Mouse (Mus musculus) monocyte, adult 59 days (primary cell): Measurements from ENCODE around the gene Zfp974. TPM values are rescaled to one million over a fixed set of nuclear protein-coding genes. Genes with fewer than 3 reads are reported as not detected.

Experiments used
- total RNA-seq, 2 experiments: library from RNA; stranded (reverse); gene quantifications; one replicate each; pipeline ENCODE4 v1.2.4; 2023

Gene Zfp974
- total RNA-seq = 1 to 10 TPM; 5.9 to 9.1 TPM

DNA sequence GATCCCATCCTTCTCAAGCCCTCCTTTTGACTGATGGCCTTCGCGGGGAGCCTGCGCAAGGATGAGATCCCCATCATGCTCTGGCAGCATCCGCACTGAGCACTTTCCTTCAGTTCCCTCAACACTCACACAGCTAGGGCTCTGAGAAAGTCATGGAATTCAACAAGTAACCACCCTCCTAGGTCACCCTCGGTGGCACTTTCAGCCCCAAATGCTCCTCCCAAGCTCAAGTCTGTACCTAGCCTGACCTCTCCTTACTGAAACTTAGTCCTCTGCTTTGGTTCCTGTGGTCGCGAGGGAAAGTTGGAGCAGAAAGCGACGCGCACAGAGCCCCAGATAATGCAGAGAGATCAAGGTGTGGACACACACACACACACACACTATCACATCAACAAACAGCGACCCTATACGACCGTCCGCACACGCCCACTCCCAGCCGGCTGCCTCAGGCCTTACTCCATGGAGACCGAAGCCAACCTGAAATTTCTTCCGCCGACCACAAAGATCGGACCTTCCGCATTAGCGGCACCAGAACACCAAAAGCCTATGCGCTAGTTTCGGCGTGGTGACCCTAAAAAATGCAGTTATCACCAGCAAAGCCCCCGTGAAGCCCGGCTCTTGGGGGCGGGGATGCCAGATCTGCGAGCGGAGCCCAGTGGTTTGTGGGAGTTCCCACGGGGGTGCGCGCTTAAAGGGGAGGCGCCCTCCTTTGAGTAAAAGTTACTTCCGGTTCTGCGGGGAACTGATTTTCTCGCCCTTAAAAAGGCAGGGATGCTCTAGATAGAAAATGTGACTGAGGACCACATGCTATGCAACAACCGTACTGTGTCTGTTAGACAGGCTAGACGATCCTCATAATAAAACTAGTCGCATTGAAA is at the start of gene Zfp974:
TSS of gene Zfp974 (minus strand) at position 643 of the 878 bp plus-strand sequence.

Other genes with a start within 250 kb of the Zfp974 start
- 1 to 10 TPM in 1 of 2 experiments, under 1 TPM in 1; 0.37 to 1.6 TPM for gene Zfp607b, start 240.1 kb downstream of the Zfp974 start, total RNA-seq
- gene Zfp60, start 198.1 kb downstream of the Zfp974 start, total RNA-seq = 1 to 10 TPM; 4.6 to 5.6 TPM
- gene Zfp626, start 122.3 kb downstream of the Zfp974 start, total RNA-seq = 1 to 10 TPM; 4.5 to 9.1 TPM
- 1 to 10 TPM; 2.1 TPM for gene Zfp59, start 90.9 kb downstream of the Zfp974 start, total RNA-seq
- gene Zfp607a, start 71.9 kb downstream of the Zfp974 start, total RNA-seq = 10 to 100 TPM in 1 of 2 experiments, 1 to 10 TPM in 1; 8.7 to 10.3 TPM
- gene Zfp780b, start 49.7 kb upstream of the Zfp974 start, total RNA-seq = 1 to 10 TPM; 7.3 to 8.5 TPM
- gene Zfp850, start 84.7 kb upstream of the Zfp974 start, total RNA-seq = 1 to 10 TPM; 1.9 to 2.8 TPM
- gene Psmc4, start 120.6 kb upstream of the Zfp974 start, total RNA-seq = 10 to 100 TPM; 78.9 to 80.8 TPM
- gene Fcgbp, start 141.8 kb upstream of the Zfp974 start, total RNA-seq = not detected
- not detected for gene 9530053A07Rik, start 200.0 kb upstream of the Zfp974 start, total RNA-seq
- gene Fbl, start 240.2 kb upstream of the Zfp974 start, total RNA-seq = 100 to 1,000 TPM; 127 to 139 TPM